In the genomic region with DNA sequence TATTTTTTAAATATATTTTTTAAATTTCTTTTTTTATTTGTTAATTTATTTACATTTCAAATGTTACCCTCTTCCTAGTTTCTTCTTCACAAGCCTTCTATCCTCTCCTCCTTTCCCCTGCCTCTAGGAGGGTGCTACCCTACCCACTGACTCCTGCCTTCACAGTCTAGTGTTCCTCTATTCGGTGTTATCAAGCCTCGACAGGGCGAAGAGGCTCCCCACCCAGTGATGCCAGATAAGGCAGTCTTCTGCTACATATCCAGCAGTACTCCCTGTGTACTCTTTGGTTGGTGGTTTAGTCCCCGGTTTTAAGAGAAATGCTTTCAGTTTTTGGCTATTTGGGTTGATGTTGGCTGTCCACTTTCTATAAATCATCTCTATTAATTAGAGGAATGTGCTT, we compare ENCODE assay signal across 21 mouse cellular contexts.
A peak's percentile ranks its signal among the peaks of the same experiment; 100 is the strongest.
DNase-seq lines count a peak whose midpoint lies in the region; ATAC-seq and TF ChIP-seq lines count a peak whose summit lies in the region.
"Had no signal": no experiment of that assay in that cellular context is flagged by ENCODE, and none has a peak within 500 bp of the region (broad histone marks: within the 10 kb centered on the region; RNA-seq: fewer than 3 reads in every experiment).

No protein-coding gene starts in this region.

- no peak overlapping the region for H3K4me3 ChIP-seq in liver, postnatal 0 days (ENCODE audit: low read depth, low read length)
- H3K4me3 ChIP-seq in liver, embryonic 14.5 days (ENCODE audit: insufficient read depth in 1 of 2, low read depth in 2 of 2, low read length in 2 of 2) = no peak overlapping the region
- H3K4me3 ChIP-seq in hindbrain, embryonic 14.5 days (replicated peaks; ENCODE audit: low read length) = no peak overlapping the region
- H3K4me3 ChIP-seq: embryonic facial prominence, embryonic 15.5 days; erythroblast, embryonic 14.5 days; forebrain, embryonic 10.5 days; hindbrain, embryonic 13.5 days had no signal

- H3K4me2 ChIP-seq in liver, postnatal 0 days (ENCODE audit: low read depth, low read length) = no peak overlapping the region
- H3K4me2 ChIP-seq in liver, embryonic 14.5 days (ENCODE audit: low read depth) = no peak overlapping the region; the same call in 1 of the 2 replicates
- H3K4me2 ChIP-seq in hindbrain, embryonic 14.5 days (replicated peaks) = no peak overlapping the region
- H3K4me2 ChIP-seq: embryonic facial prominence, embryonic 15.5 days; hindbrain, embryonic 13.5 days had no signal

- 63% methylated on average over 4 of the region's 4 CpGs for WGBS in liver, postnatal 0 days (ENCODE audit: insufficient replicate concordance)
- WGBS in liver, embryonic 14.5 days (ENCODE audit: insufficient replicate concordance) = 28% methylated on average over 4 of the region's 4 CpGs
- WGBS in hindbrain, embryonic 14.5 days = 86% methylated on average over 4 of the region's 4 CpGs

- H3K4me1 ChIP-seq in liver, postnatal 0 days (ENCODE audit: insufficient read depth) = no peaks in the 10 kb centered on the region
- H3K4me1 ChIP-seq in liver, embryonic 14.5 days (replicated peaks; ENCODE audit: control insufficient read depth in 2 of 2, insufficient read depth in 2 of 2, low read length in 1 of 2) = no peaks in the 10 kb centered on the region
- H3K4me1 ChIP-seq in hindbrain, embryonic 14.5 days (replicated peaks; ENCODE audit: control insufficient read depth, insufficient read depth, low read length) = no peaks in the 10 kb centered on the region
- H3K4me1 ChIP-seq: embryonic facial prominence, embryonic 15.5 days; forebrain, embryonic 10.5 days; hindbrain, embryonic 13.5 days had no signal

- TF ChIP-seq EP300 in liver, postnatal 0 days (IDR thresholded peaks at IDR 0.05; ENCODE audit: low read depth) = no peak
- TF ChIP-seq EP300 in liver, embryonic 14.5 days (IDR thresholded peaks at IDR 0.05; ENCODE audit: low read depth) = peak; percentile 45

- no peak for TF ChIP-seq CTCF in liver, postnatal 0 days (IDR thresholded peaks at IDR 0.05; ENCODE audit: low read depth)
- TF ChIP-seq CTCF in liver, embryonic 14.5 days (IDR thresholded peaks at IDR 0.05; ENCODE audit: low read depth) = no peak

- peak; percentile 48 for DNase-seq in liver
- no peak for DNase-seq in liver, postnatal 0 days
- DNase-seq in c-Kit-positive CD71-positive TER-119-positive erythroid progenitor cells, embryonic 14.5 days (ENCODE audit: low spot score) = peak; percentile 25
- DNase-seq in liver, embryonic 14.5 days (ENCODE audit: low read depth in 3 of 3, low spot score in 3 of 3) = peak in 2 of 3 experiments; percentile 0 to 2
- no peak for DNase-seq in hindbrain, embryonic 14.5 days (ENCODE audit: low spot score)
- DNase-seq in right cerebral cortex, adult 2 months (ENCODE audit: low spot score in 2 of 2) = no peak
- no peak for DNase-seq in right cerebral cortex, postnatal 25 days
- DNase-seq: adrenal gland, adult 8-10 months; adrenal gland, postnatal 36 days; cerebellum, adult 11 months; cerebellum, adult 8-10 months; cerebellum, postnatal 14 days; embryo, embryonic 11 days; gastrocnemius, postnatal 36 days; heart, adult 11 months; heart, postnatal 10 days had no signal

- H3K36me3 ChIP-seq in liver, postnatal 0 days (replicated peaks; ENCODE audit: insufficient read depth, low read length) = no peaks in the 10 kb centered on the region
- no peaks in the 10 kb centered on the region for H3K36me3 ChIP-seq in liver, embryonic 14.5 days (replicated peaks; ENCODE audit: control insufficient read depth, insufficient read depth, low read depth)
- H3K36me3 ChIP-seq in hindbrain, embryonic 14.5 days (replicated peaks; ENCODE audit: control insufficient read depth, insufficient read depth) = no peaks in the 10 kb centered on the region
- H3K36me3 ChIP-seq: embryonic facial prominence, embryonic 15.5 days; forebrain, embryonic 10.5 days; hindbrain, embryonic 13.5 days had no signal

- H3K27ac ChIP-seq in liver, postnatal 0 days (ENCODE audit: low read depth) = no peak overlapping the region
- H3K27ac ChIP-seq in liver, embryonic 14.5 days = no peak overlapping the region
- no peak overlapping the region for H3K27ac ChIP-seq in hindbrain, embryonic 14.5 days
- H3K27ac ChIP-seq: embryonic facial prominence, embryonic 15.5 days; forebrain, embryonic 10.5 days; hindbrain, embryonic 13.5 days had no signal

- H3K27me3 ChIP-seq in liver, postnatal 0 days (ENCODE audit: insufficient read depth, low read length) = no peaks in the 10 kb centered on the region
- no peaks in the 10 kb centered on the region for H3K27me3 ChIP-seq in liver, embryonic 14.5 days (ENCODE audit: control insufficient read depth, insufficient read depth, low read length)
- no peaks in the 10 kb centered on the region for H3K27me3 ChIP-seq in hindbrain, embryonic 14.5 days (ENCODE audit: control insufficient read depth, insufficient read depth, low read length)
- H3K27me3 ChIP-seq: embryonic facial prominence, embryonic 15.5 days; hindbrain, embryonic 13.5 days had no signal

- no peak for ATAC-seq in liver, postnatal 0 days
- ATAC-seq in liver, embryonic 14.5 days (ENCODE audit: insufficient read depth) = peak; percentile 91
- no peak for ATAC-seq in hindbrain, embryonic 14.5 days (ENCODE audit: low FRiP score)
- ATAC-seq: forebrain, embryonic 14.5 days had no signal

- no peaks in the 10 kb centered on the region for H3K9me3 ChIP-seq in liver, postnatal 0 days (ENCODE audit: low read length)
- no peaks in the 10 kb centered on the region for H3K9me3 ChIP-seq in liver, embryonic 14.5 days (ENCODE audit: control insufficient read depth, low read length)
- no peaks in the 10 kb centered on the region for H3K9me3 ChIP-seq in hindbrain, embryonic 14.5 days (ENCODE audit: control insufficient read depth, low read length)
- H3K9me3 ChIP-seq: embryonic facial prominence, embryonic 15.5 days; forebrain, embryonic 10.5 days; hindbrain, embryonic 13.5 days had no signal

- H3K9ac ChIP-seq in liver, postnatal 0 days (replicated peaks) = no peak overlapping the region
- no peak overlapping the region for H3K9ac ChIP-seq in liver, embryonic 14.5 days (replicated peaks)
- H3K9ac ChIP-seq in hindbrain, embryonic 14.5 days = no peak overlapping the region
- H3K9ac ChIP-seq: embryonic facial prominence, embryonic 15.5 days; hindbrain, embryonic 13.5 days had no signal

Comparison
In these comparisons a context has a peak if more than half of its experiments do, and no peak if none do; other contexts are left out.
1. DNase-seq: peak in liver (single experiment), c-Kit-positive CD71-positive TER-119-positive erythroid progenitor cells, embryonic 14.5 days (single experiment) and liver, embryonic 14.5 days (2 of 3); none in liver, postnatal 0 days (single experiment), hindbrain, embryonic 14.5 days (single experiment), right cerebral cortex, adult 2 months (0 of 2) and right cerebral cortex, postnatal 25 days (single experiment).